In genomic region chr2:32450881-32451844, GRCm38 (mm10) we compare ENCODE assay signal across 8 mouse cellular contexts. TPM values are rescaled to one million over a fixed set of nuclear protein-coding genes. Genes with fewer than 3 reads are reported as not detected.
A peak's percentile ranks its signal among the peaks of the same experiment; 100 is the strongest.
DNase-seq lines count a peak whose midpoint lies in the region; ATAC-seq and TF ChIP-seq lines count a peak whose summit lies in the region.

Gene Slc25a25, minus strand, starts transcription at chr2:32451445.

- intact Hi-C loops in gastrocnemius, adult 2 months (cut with DNase I), result loop anchor here (5.0 kb wide), 1 partner anchor 44 kb away; no protein-coding TSS in a partner anchor
- intact Hi-C loops in left cerebral cortex, adult 2 months (cut with DNase I), result loop anchor here (2.0 kb wide), 1 partner anchor 20 kb away; no protein-coding TSS in a partner anchor

- H3K27ac ChIP-seq in gastrocnemius, adult 2 months, result peak within 1 kb of the TSS; percentile 96
- H3K27ac ChIP-seq in hindbrain, postnatal 0 days, result peak within 1 kb of the TSS; percentile 95
- peak within 1 kb of the TSS; percentile 87 for H3K27ac ChIP-seq in left cerebral cortex, adult 2 months

- DNase-seq in WW6 (ENCODE audit: low read depth, low spot score), result peak; percentile 95
- DNase-seq in cerebellum, postnatal 4 days (ENCODE audit: low spot score in 2 of 2), result peak; percentile 89 to 99
- DNase-seq in gastrocnemius, adult 2 months, result peak; percentile 99
- peak; percentile 100 for DNase-seq in hindbrain, postnatal 0 days (ENCODE audit: low spot score)
- DNase-seq in left cerebral cortex, adult 2 months (ENCODE audit: extremely low spot score in 1 of 2, low spot score in 2 of 2), result peak; percentile 97 to 98
- DNase-seq in right cerebral cortex, adult 2 months (ENCODE audit: low spot score in 2 of 2), result peak; percentile 95 to 97
- peak; percentile 99 for DNase-seq in urinary bladder, postnatal 14 days (ENCODE audit: low spot score)

- peak; percentile 89 for ATAC-seq in hindbrain, postnatal 0 days
- peak; percentile 81 for ATAC-seq in megakaryocyte, adult 5-6 weeks (ENCODE audit: poor library complexity, severe bottlenecking)

- no peaks in the 10 kb centered on the region for H3K9me3 ChIP-seq in hindbrain, postnatal 0 days (ENCODE audit: low read length)

- WGBS in hindbrain, postnatal 0 days, result under 1% methylated on average over 103 of the region's 103 CpGs

- 0 out of 2 replicates have a peak, but pooled peaks have one; percentile 0 for TF ChIP-seq CTCF in gastrocnemius, adult 2 months (IDR thresholded peaks at IDR 0.05)
- TF ChIP-seq CTCF in hindbrain, postnatal 0 days (IDR thresholded peaks at IDR 0.05; ENCODE audit: low read depth), result no peak
- no peak; the same call in 1 of the 2 replicates for TF ChIP-seq CTCF in left cerebral cortex, adult 2 months (IDR thresholded peaks at IDR 0.05)

- H3K9ac ChIP-seq in hindbrain, postnatal 0 days (replicated peaks; ENCODE audit: low read length), result peak within 1 kb of the TSS; percentile 87

- no peaks in the 10 kb centered on the region for H3K36me3 ChIP-seq in hindbrain, postnatal 0 days (ENCODE audit: insufficient read depth, low read length)

- peaks cover 13% of the 10 kb centered on the region; the same call in 1 of the 2 replicates for H3K4me1 ChIP-seq in hindbrain, postnatal 0 days (ENCODE audit: insufficient read depth, low read length)

- H3K27me3 ChIP-seq in hindbrain, postnatal 0 days (ENCODE audit: insufficient read depth, low read length), result no peaks in the 10 kb centered on the region

- H3K4me2 ChIP-seq in hindbrain, postnatal 0 days (ENCODE audit: low read depth, low read length), result peak within 1 kb of the TSS; percentile 75

- peak within 1 kb of the TSS; percentile 82 for H3K4me3 ChIP-seq in gastrocnemius, adult 2 months
- peak within 1 kb of the TSS; percentile 83 for H3K4me3 ChIP-seq in hindbrain, postnatal 0 days (ENCODE audit: low read length)
- peak within 1 kb of the TSS; percentile 86 for H3K4me3 ChIP-seq in left cerebral cortex, adult 2 months

RNA-seq across cellular contexts. Expression of gene Slc25a25, which starts in this region (rescaled TPM):
- 100 to 1,000 TPM in 1 of 2 experiments, 10 to 100 TPM in 1; 45.3 to 211 TPM for total RNA-seq in gastrocnemius, adult 2 months (2021)
- total RNA-seq in hindbrain, postnatal 0 days (2014; rRNA removed), result 64.3 and 69.6 TPM in 2 replicates
- polyA plus RNA-seq in hindbrain, postnatal 0 days (2015; fragmentation: Nextera tagmentation; extraction: Ambion mirVana), result 44.4 and 46.4 TPM in 2 replicates
- 10 to 100 TPM; 65.2 to 79.1 TPM for total RNA-seq in left cerebral cortex, adult 2 months (2021)
- total RNA-seq in megakaryocyte, adult 5-6 weeks (2015), result 4.6 and 6.9 TPM in 2 replicates
- 8.4 and 10.7 TPM in 2 replicates for total RNA-seq in megakaryocyte, adult 5-6 weeks (2017)

Comparison
In these comparisons a context has a peak if more than half of its experiments do, and no peak if none do; other contexts are left out.
1. Peak in every context shown above with its lines: DNase-seq, ATAC-seq, H3K4me3 ChIP-seq and H3K27ac ChIP-seq.